Mouse (Mus musculus) brown adipose tissue, adult 24 weeks (tissue): ENCODE measurements around the gene Klk1b5. TPM values are rescaled to one million over a fixed set of nuclear protein-coding genes. Genes with fewer than 3 reads are reported as not detected.
"Not testable (repeated sequence)": the region's sequence is repeated elsewhere in the genome, so short reads cannot be mapped to it uniquely, and the experiment has no call there.

Experiments
- H3K27ac ChIP-seq: fragments of 200-500 bp; replicated peaks from 2 replicates; pipeline ENCODE4 v1.5.1; 2012; ENCODE audit warnings: low read depth, mild to moderate bottlenecking, low read length
- H3K4me1 ChIP-seq: fragments of 200-500 bp; 2 replicates; pipeline ENCODE4 v1.6.1; 2012; ENCODE audit warnings: low read length, mixed read lengths; ENCODE audit not compliant: control insufficient read depth, insufficient read depth, insufficient read length
- H3K4me3 ChIP-seq: fragments of 200-500 bp; 2 replicates; pipeline ENCODE4 v1.5.1; 2012; ENCODE audit warnings: low read depth, mild to moderate bottlenecking, low read length, moderate library complexity; ENCODE audit not compliant: insufficient read depth
- polyA plus RNA-seq: library from polyadenylated mRNA; stranded (reverse); fragments of >200 nt; gene quantifications from 2 replicates; pipeline ENCODE4 v1.2.4, GENCODE M21; 2012; ENCODE audit not compliant: missing spikeins, insufficient read depth, insufficient read length

The Klk1b5 gene
- polyA plus RNA-seq: not detected in 2 replicates

DNA sequence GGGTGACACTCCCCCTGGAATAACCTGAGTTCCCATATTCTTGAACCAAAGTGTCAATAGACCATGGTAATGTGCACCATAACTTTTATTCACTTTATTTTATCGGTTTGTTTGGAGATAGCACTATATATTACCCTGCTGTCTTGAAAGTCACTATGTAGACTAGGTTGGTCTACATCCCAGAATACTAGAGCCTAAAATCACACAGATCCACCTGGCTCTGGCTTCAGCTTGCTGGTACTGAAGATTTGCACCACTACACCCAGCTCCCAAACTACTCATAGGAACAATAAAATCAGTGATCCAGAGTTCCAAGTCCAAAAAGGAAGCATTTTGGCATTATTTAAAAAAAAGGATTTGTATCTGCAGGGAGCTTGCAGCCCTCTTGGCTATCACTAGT lies at the start of gene Klk1b5:
Gene Klk1b5, plus strand, starts transcription at position 301 of the 400 bp plus-strand sequence.
- Histone ChIP-seq H3K4me1 (no peaks in the 10 kb centered on the region), H3K4me3 (no peak within 1 kb of the TSS), H3K27ac (no peak within 1 kb of the TSS)

GRCm38 (mm10) chr7:44179299-44180045 lies 36.3 kb upstream of the Klk1b5 start:
- no peak overlapping the region for H3K27ac ChIP-seq
- no peaks in the 10 kb centered on the region for H3K4me1 ChIP-seq
- no peak overlapping the region for H3K4me3 ChIP-seq

- not testable (repeated sequence) for H3K4me1 ChIP-seq, H3K27ac ChIP-seq, H3K4me3 ChIP-seq
These were observed 29.2 kb upstream of the Klk1b5 start for GRCm38 (mm10) chr7:44186516-44186915.

DNA sequence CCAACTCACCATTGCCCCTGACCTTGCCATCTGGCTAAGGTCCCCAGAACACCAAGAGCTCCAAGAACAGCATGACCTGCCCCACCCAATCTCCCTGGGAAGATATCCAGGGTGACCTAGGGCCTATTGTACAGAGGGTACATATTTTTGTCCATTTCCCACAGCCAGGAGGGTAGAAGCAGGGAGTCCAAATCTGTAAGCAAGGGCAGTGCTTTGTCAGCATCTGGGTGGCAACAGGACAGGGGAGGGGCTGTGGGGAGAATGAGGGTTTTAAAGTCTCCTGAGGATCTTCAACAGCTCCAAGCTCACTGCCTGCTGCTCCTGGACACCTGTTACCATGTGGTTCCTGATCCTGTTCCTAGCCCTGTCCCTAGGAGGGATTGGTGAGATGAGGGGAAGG lies 27.8 kb upstream of the Klk1b5 start, which contains the start of gene Klk1b24:
Gene Klk1b24, plus strand, starts transcription at position 301 of the 400 bp plus-strand sequence.
- H3K4me1 ChIP-seq, H3K4me3 ChIP-seq, H3K27ac ChIP-seq: not testable (repeated sequence)

DNA sequence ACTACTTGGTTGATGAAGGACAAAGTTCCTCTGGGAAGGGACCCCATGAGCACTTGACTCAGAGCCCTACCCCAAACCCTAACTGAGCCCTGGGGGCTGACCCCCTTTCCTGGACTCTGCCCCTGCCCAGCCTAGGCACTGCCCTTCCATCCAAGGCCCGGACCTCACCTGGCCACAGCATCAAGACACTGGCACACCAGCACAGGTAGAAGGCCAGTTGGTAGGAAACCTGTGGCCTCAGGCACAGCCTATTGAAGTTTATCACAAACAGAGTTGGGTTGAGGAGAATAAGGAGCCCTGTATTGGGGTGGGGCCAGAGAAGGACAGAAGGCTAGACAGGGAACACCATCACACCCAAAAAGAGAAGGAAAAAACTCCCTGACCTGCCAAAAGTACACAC lies 22.3 kb upstream of the Klk1b5 start:
- H3K4me1 ChIP-seq, H3K27ac ChIP-seq, H3K4me3 ChIP-seq: not testable (repeated sequence)

- no peaks in the 10 kb centered on the region for H3K4me1 ChIP-seq
- H3K4me3 ChIP-seq: no peak within 1 kb of the TSS
- H3K27ac ChIP-seq: no peak within 1 kb of the TSS
These were observed 17.9 kb upstream of the Klk1b5 start, which contains the start of gene Klk1b3 for GRCm38 (mm10) chr7:44197891-44198290. Gene Klk1b3, plus strand, starts transcription at chr7:44198191.

DNA sequence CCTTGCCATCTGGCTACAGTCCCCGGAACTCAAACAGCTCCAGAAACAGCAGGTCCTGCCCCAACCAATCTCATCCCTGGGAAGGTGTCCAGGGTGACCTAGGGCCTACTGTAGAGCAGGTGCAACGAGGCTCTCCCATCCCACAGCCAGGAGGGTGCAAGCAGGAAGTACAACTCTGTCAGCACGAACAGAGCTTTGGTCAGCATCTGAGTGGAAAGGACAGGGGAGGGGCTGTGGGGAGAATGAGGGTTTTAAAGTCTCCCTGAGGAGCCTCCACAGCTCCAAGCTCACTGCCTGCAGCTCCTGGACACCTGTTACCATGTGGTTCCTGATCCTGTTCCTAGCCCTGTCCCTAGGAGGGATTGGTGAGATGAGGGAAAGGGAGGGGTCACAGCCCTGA lies 8.6 kb upstream of the Klk1b5 start, which contains the start of gene Klk1b4:
Gene Klk1b4, plus strand, starts transcription at position 301 of the 400 bp plus-strand sequence.
- H3K27ac ChIP-seq, H3K4me1 ChIP-seq: not testable (repeated sequence)

DNA sequence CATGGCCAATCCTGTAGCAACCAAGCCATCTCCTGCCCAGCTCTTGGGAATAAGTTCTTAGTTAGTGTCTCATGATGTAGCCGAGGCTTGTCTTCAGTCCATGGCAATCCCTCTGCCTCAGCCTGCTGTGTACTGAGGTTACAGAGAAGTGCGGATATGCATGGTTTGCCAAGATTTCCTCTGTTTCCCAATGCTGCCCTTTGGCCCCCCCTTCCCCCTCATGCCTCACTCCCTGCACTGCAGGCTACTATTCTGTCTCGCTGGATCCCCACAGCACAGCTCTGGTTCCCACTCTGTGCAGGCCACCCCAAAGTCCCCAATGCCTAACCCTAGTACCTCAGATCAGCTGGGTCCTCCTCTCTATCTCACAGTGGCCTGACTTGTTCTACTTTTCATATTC lies 7.4 kb upstream of the Klk1b5 start:
- H3K27ac ChIP-seq: no peak overlapping the region

More for the DNA sequence above, 8.6 kb upstream of the Klk1b5 start, which contains the start of gene Klk1b4:
- H3K4me3 ChIP-seq: not testable (repeated sequence)

DNA sequence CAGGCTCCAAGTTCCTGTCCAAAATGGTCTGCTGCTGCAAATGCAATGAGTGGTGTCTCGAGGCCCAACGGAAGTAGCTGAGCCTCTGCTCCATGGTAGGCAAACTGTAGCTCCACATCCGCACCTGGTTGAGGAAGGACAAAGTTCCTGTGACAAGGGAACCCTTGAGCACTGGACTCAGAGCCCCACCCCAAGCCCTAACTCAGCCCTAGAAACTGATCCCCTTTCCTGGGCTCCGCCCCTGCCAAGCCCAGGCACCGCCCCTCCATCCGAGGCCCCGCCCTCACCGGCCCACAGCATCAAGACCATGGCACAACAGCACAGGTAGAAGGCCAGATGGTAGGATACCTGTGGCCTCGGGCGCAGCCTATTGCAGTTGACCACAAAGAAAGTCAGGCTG lies 5.9 kb downstream of the Klk1b5 start:
- not testable (repeated sequence) for H3K4me3 ChIP-seq, H3K27ac ChIP-seq, H3K4me1 ChIP-seq

More for the DNA sequence above, 7.4 kb upstream of the Klk1b5 start:
- H3K4me1 ChIP-seq: no peaks in the 10 kb centered on the region
- H3K4me3 ChIP-seq: no peak overlapping the region

DNA sequence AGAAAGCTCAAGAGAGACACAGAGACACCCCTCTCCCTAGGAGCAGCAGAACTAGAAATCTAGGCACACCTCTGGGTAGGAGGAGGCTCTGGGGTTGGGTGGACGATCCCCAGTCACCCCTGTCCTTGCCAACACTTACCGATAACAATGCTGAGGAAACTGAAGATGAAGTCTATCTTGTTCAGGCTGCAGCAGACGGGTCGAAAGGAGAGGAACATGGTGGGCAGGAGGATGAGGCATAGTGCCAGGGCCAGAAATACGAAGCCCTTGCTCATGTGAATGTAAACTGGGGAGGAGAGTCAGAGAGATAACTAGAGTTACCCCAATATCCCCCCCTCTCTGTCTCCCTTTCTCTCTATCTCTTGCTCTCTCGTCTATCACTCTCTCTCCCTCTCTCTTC lies 6.6 kb downstream of the Klk1b5 start:
- not testable (repeated sequence) for H3K4me1 ChIP-seq, H3K4me3 ChIP-seq, H3K27ac ChIP-seq

GRCm38 (mm10) chr7:44225076-44225475 lies 9.3 kb downstream of the Klk1b5 start, which contains the start of gene Klk1:
Gene Klk1, plus strand, starts transcription at chr7:44225360.
- H3K4me1 ChIP-seq: no peaks in the 10 kb centered on the region
- H3K4me3 ChIP-seq: no peak within 1 kb of the TSS
- no peak within 1 kb of the TSS for H3K27ac ChIP-seq

GRCm38 (mm10) chr7:44235909-44236308 lies 20.2 kb downstream of the Klk1b5 start, which contains the start of gene Gm36864:
Gene Gm36864, plus strand, starts transcription at chr7:44236177.
- Histone ChIP-seq H3K27ac (no peak within 1 kb of the TSS), H3K4me1 (no peaks in the 10 kb centered on the region), H3K4me3 (no peak within 1 kb of the TSS)

DNA sequence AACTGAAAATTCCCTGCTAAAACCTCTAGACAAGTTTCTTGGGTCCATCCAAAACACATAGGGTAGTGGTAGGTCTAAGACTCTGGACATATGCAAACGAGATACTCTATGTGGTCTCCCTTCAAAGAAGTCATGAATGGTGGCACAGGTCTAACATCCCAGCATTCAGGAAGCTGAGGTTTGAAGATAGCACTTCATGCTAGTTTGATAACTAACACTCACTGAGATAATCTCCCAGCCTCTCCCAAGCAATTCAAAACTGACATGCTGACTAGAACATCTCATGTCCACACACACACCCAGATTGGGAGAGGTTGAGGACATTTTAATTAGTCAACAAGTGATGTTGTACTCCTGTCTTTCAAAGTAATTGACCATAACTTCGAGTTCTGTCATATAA lies 24.2 kb downstream of the Klk1b5 start:
- Histone ChIP-seq H3K4me1 (no peaks in the 10 kb centered on the region), H3K4me3 (no peak overlapping the region), H3K27ac (no peak overlapping the region)

- H3K27ac ChIP-seq: no peak overlapping the region
- H3K4me3 ChIP-seq: no peak overlapping the region
- no peaks in the 10 kb centered on the region for H3K4me1 ChIP-seq
These were observed 25.0 kb downstream of the Klk1b5 start for GRCm38 (mm10) chr7:44240712-44241111.

- no peak overlapping the region for H3K27ac ChIP-seq
- H3K4me1 ChIP-seq: no peaks in the 10 kb centered on the region
- no peak overlapping the region for H3K4me3 ChIP-seq
These were observed 25.4 kb downstream of the Klk1b5 start for GRCm38 (mm10) chr7:44241163-44241562.

DNA sequence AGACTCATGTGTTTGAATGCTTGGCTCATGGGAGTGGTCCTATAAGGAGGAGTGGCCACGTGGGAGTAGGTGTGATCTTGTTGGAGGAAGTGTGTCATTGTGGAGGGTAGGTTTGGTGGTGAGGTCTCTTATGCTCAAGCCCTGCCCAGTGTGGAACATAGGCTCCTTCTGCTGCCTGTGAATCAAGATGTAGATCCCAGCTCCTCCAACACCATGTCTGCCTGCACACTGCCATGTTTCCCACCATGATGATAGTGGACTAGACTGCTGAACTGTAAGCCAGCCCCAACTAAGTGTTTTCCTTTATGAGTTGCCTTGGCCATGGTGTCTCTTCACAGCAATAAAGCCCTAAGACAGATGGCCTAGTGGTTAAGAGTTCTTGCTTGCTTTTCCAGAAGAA lies 28.3 kb downstream of the Klk1b5 start:
- Histone ChIP-seq H3K27ac (no peak overlapping the region), H3K4me3 (no peak overlapping the region), H3K4me1 (no peaks in the 10 kb centered on the region)
